Mouse (Mus musculus) kidney, embryonic 16.5 days (tissue): ENCODE data around the gene Lrwd1. TPM values are rescaled to one million over a fixed set of nuclear protein-coding genes. Genes with fewer than 3 reads are reported as not detected.
A peak's percentile ranks its signal among the peaks of the same experiment; 100 is the strongest.
"Not testable (repeated sequence)": the region's sequence is repeated elsewhere in the genome, so short reads cannot be mapped to it uniquely, and the experiment has no call there.

Experiments
- ATAC-seq: fragments of 200-750 bp; cut with Nextera tagmentation; 2 replicates; pipeline ENCODE4 v1.8.0; 2017; ENCODE audit warnings: moderate TSS enrichment; ENCODE audit not compliant: low FRiP score, low TSS enrichment
- H3K27ac ChIP-seq: fragments of 300-500 bp; sonication (generic); 2 replicates; pipeline ENCODE4 v1.5.1; 2014; ENCODE audit warnings: low read length
- H3K27me3 ChIP-seq: fragments of 300-500 bp; sonication (generic); 2 replicates; pipeline ENCODE4 v1.6.1; 2014; ENCODE audit warnings: low read length, control low read depth, mixed read lengths; ENCODE audit not compliant: insufficient read depth
- H3K36me3 ChIP-seq: fragments of 300-500 bp; sonication (generic); 2 replicates; pipeline ENCODE4 v1.6.1; 2014; ENCODE audit warnings: low read length, control low read depth, mixed read lengths; ENCODE audit not compliant: insufficient read depth
- H3K4me1 ChIP-seq: fragments of 300-500 bp; sonication (generic); 2 replicates; pipeline ENCODE4 v1.6.1; 2014; ENCODE audit warnings: low read length, control low read depth, mixed read lengths; ENCODE audit not compliant: insufficient read depth
- H3K4me2 ChIP-seq: fragments of 300-500 bp; sonication (generic); replicated peaks from 2 replicates; pipeline ENCODE4 v1.6.1; 2014; ENCODE audit warnings: low read depth, low read length
- H3K4me3 ChIP-seq: fragments of 300-500 bp; sonication (generic); 2 replicates; pipeline ENCODE4 v1.5.1; 2014; ENCODE audit warnings: mild to moderate bottlenecking, low read length
- H3K9ac ChIP-seq: fragments of 300-500 bp; sonication (generic); replicated peaks from 2 replicates; pipeline ENCODE4 v1.6.1; 2014; ENCODE audit warnings: low read length
- H3K9me3 ChIP-seq: fragments of 300-500 bp; sonication (generic); 2 replicates; pipeline ENCODE4 v1.6.1; 2016; ENCODE audit warnings: low read length, control low read depth
- WGBS: fragments of 180-500 bp; shearing (Covaris S2); extraction: QIAGEN DNeasy Blood & Tissue Kit; methylation state at CpG from one replicate; pipeline ENCODE4 v1.1.7; 2014; 5-methylcytosine and 5-hydroxymethylcytosine counted together
- polyA plus RNA-seq: library from polyadenylated mRNA; unstranded; fragments of >200 nt; fragmentation: Nextera tagmentation; extraction: Ambion mirVana; gene quantifications from 2 replicates; pipeline ENCODE4 v1.2.1, GENCODE M21; 2015

Gene Lrwd1
- polyA plus RNA-seq, 1 experiment from 2014 or later, result 40.2 TPM

DNA sequence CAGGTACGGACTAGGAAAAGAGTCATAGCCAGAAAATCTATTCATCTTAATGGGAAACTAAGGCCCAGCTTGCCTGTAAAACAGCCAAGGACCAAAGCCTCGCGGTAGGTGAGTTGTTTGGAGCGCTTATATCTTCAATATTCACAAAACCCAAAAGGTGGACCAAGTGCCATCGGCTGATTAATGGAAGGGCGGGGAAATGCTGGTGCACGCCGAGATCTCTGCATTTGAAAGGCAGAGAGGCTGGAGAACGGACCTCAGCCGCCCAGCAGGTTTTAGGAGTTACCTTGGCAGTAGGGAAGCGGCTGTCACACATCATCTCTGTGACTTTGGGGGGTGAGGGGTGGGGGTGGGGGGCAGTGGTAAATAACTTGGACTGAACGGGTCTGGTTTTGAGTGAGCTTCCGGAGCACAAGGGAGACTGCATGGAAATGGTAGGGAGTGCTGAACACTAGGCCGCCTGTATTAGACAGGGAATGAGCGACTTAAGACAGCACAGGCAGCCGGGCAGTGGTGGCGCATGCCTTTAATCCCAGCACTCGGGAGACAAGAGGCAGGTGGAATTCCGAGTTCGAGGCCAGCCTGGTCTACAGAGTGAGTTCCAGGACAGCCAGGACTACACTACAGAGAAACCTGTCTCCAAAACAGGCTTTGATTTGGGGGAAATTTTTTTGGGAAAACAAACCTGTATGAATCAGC lies 567 bp upstream of the Lrwd1 start:
- Histone ChIP-seq H3K27me3 (no peaks in the 10 kb centered on the region), H3K36me3 (peaks cover 24% of the 10 kb centered on the region), H3K9ac (peak overlapping the region; percentile 84), H3K9me3 (no peaks in the 10 kb centered on the region), H3K4me1 (peaks cover 16% of the 10 kb centered on the region), H3K27ac (peak overlapping the region; percentile 77), H3K4me2 (peak overlapping the region; percentile 77), H3K4me3 (peak overlapping the region; percentile 91)
- ATAC-seq, result peak; percentile 29; the same call in 1 of the 2 replicates
- WGBS, result 5% methylated on average over 20 of the region's 20 CpGs

DNA sequence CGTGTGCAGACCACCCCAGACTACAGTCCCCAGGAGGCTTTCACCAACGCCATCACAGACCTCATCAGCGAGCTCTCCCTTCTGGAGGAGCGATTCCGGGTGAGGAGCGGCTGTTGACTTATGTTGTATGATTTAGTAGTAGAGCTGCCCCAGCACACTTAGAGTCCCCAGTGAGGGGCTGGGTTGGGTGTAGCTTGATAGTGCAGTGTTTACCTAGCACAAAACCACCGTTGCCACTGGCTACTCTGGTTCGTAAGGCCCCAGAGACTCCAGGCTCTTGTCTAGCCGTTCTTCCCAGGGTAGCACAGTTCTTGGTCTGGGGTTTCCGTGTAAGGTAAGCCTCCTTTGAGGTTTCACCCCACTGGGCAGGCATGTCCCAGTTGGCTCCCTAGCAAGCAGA lies 13.7 kb downstream of the Lrwd1 start:
- Histone ChIP-seq H3K27me3 (no peaks in the 10 kb centered on the region), H3K4me2 (no peak overlapping the region), H3K9ac (no peak overlapping the region), H3K36me3 (peaks cover 62% of the 10 kb centered on the region), H3K27ac (no peak overlapping the region), H3K4me3 (no peak overlapping the region), H3K9me3 (no peaks in the 10 kb centered on the region), H3K4me1 (peaks cover 11% of the 10 kb centered on the region)
- ATAC-seq, result no peak
- WGBS, result 84% methylated on average over 10 of the region's 10 CpGs

DNA sequence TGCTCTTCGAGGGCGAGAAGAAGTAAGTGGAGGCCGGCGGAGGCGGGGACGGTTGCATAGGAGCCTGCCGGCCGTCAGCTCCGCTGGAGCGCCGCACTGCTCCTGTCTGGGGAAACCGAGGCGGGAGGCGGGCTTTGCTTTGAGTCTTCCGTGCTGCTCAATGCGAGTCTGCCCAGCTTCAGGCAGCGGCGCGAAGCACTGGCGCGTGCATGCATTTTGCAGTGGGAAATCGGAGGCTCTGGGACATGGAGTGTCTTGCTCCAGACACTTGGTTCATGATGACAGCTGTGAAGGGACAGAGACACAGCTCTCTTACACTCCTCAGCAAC lies 19.1 kb downstream of the Lrwd1 start:
- H3K9ac ChIP-seq, result peak overlapping the region; percentile 88
- peak; percentile 62 for ATAC-seq
- H3K27ac ChIP-seq, result 0 out of 2 replicates have a peak overlapping the region, but pooled peaks have one; percentile 58
- peaks cover 20% of the 10 kb centered on the region for H3K4me1 ChIP-seq
- no peaks in the 10 kb centered on the region for H3K9me3 ChIP-seq
- peaks cover 22% of the 10 kb centered on the region for H3K36me3 ChIP-seq
- H3K4me2 ChIP-seq, result peak overlapping the region; percentile 90
- WGBS, result under 1% methylated on average over 22 of the region's 22 CpGs
- H3K27me3 ChIP-seq, result no peaks in the 10 kb centered on the region
- peak overlapping the region; percentile 99 for H3K4me3 ChIP-seq

DNA sequence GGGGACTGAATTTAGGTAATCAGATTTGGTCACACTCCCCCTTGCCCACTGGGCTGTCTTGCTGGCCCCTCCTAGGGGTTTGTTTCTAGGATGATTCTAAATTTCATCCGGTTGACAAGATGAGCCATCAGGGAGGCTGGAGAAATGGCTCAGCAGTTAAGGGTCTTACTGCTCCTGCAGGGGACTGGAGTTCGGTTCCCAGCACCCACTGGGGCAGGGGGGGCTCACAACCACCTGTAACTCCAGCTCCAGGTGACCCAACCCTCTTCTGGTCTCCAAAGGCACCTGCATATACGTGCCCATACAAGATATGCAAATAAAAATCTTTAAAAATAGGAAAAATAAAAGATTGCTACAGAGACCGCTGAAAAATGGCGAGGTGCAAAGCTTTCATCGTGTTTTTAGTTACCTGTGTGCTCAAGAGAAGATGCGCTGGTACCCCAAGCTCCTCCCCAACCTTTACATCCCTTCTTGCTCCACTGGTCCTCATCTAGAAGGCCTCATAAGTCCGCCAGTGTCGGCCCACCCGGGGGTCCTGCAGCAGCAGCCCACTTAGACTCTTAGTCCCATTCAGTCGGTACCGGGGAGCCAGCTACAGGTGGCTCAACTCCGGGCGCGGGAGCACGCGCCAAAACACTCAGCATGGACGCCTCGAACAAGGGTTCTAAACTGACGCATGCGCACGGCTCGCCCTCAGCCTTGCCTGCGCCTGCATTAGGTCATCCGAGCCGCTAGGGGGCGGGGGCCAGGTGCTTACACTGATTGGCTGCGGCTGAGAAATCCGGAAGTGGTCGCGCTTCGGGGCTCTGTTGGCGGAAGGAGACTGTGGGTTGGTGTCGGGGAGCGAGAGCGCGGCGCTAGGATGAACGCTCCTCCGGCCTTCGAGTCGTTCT lies 19.7 kb downstream of the Lrwd1 start, which contains the start of gene Polr2j:
Gene Polr2j, plus strand, starts transcription at position 741 of the 893 bp plus-strand sequence.
- peaks cover 20% of the 10 kb centered on the region for H3K4me1 ChIP-seq
- H3K9me3 ChIP-seq, result no peaks in the 10 kb centered on the region
- 2% methylated on average over 42 of the region's 42 CpGs for WGBS
- H3K27me3 ChIP-seq, result no peaks in the 10 kb centered on the region
- peak within 1 kb of the TSS; percentile 99 for H3K4me3 ChIP-seq
- H3K4me2 ChIP-seq, result peak within 1 kb of the TSS; percentile 90
- peaks cover 15% of the 10 kb centered on the region for H3K36me3 ChIP-seq
- ATAC-seq, result peak; percentile 97
- peak within 1 kb of the TSS; percentile 88 for H3K9ac ChIP-seq
- H3K27ac ChIP-seq, result 0 out of 2 replicates have a peak within 1 kb of the TSS, but pooled peaks have one; percentile 58

DNA sequence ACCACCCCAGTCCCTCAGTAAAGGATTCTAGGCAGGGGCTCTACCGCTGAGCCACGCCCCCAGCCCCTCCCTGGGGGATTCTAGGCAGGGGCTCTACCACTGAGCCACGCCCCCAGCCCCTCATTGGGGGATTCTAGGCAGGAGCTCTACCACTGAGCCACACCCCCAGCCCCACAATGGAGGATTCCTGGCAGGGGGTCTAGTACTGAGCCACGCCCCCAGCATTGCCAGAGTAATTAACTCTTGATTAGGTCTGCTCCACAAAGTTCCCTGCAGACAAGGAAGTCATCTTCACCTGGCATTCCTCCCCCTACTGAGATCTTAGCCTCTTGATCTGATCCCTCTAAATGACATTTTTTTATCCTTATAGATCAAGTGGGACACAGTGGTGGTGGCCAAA lies 22.3 kb downstream of the Lrwd1 start:
- ATAC-seq, H3K27me3 ChIP-seq, H3K9me3 ChIP-seq, H3K36me3 ChIP-seq, H3K9ac ChIP-seq, H3K4me2 ChIP-seq, H3K27ac ChIP-seq, H3K4me3 ChIP-seq: not testable (repeated sequence)
- peaks cover 20% of the 10 kb centered on the region for H3K4me1 ChIP-seq
- WGBS, result 27% methylated on average over 3 of the region's 4 CpGs

DNA sequence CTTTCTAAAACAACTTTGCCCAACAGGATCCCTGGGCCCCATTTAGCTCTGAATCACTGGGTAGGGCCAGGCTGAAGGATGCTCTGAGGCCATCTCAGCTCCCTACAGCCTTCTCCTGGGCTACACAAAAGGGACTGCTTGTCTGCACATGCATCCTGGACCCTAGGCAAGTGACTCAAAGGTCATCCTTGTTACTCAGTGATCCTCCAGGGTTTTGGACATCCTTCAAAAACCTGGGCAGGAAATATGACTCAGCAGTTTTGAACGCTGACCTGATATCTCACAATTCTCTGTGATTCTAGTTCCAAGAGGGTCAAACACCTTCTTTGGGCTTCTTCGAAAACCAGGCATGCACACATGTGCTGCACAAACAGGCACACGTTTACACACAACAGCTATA lies 26.8 kb downstream of the Lrwd1 start:
- no peak overlapping the region for H3K9ac ChIP-seq
- no peak overlapping the region for H3K27ac ChIP-seq
- ATAC-seq, result no peak
- H3K9me3 ChIP-seq, result peaks cover 4% of the 10 kb centered on the region; the same call in 1 of the 2 replicates
- 0 out of 2 replicates have a peak, but pooled peaks cover 5% of the 10 kb centered on the region for H3K36me3 ChIP-seq
- H3K4me2 ChIP-seq, result no peak overlapping the region
- 74% methylated on average over 3 of the region's 3 CpGs for WGBS
- no peak overlapping the region for H3K4me3 ChIP-seq
- no peaks in the 10 kb centered on the region for H3K27me3 ChIP-seq
- no peaks in the 10 kb centered on the region for H3K4me1 ChIP-seq

DNA sequence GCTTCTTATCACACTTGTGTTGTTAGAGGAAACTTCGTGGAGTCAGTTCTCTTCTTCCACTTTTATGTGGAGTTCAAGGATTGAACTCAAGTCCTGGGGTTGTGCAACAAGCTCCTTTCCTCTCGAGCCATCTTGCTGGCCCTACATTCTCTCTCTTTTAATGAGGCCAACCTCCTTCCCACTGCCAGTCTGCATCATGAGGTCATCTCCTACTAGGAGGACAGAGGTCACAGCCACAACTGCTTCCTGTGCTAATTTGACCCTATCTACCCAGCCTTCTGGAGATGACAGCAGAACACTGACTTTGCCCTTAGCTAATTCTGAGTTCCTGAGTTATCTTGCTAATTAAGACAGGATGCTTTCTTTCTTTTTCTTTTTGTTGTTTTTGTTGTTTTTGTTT lies 27.4 kb downstream of the Lrwd1 start:
- Histone ChIP-seq H3K4me1 (no peaks in the 10 kb centered on the region), H3K4me3 (no peak overlapping the region), H3K27me3 (no peaks in the 10 kb centered on the region), H3K9ac (no peak overlapping the region), H3K36me3 (0 out of 2 replicates have a peak, but pooled peaks cover 6% of the 10 kb centered on the region), H3K4me2 (no peak overlapping the region), H3K9me3 (peaks cover 4% of the 10 kb centered on the region; the same call in 1 of the 2 replicates), H3K27ac (no peak overlapping the region)
- 34% methylated on average over 2 of the region's 2 CpGs for WGBS
- ATAC-seq, result no peak

DNA sequence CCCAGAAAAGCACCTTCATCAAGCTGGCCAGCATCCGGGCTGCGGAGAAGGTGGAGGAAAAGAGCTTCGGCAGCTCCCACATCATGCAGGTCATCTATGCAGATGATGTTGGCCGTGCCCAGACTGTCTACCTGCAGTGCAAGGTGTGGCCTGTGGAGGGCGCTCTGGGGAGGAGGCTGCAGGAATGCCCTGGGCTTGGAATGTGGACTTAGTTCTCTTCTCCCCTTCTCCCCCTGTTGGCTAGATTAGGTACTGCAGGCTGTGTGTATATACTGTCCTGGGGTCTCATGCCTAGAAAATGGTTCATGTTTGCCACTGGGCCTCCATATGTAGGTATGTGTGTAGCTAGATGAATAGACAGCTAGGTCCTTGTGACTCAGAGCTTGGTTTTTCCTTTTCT lies 31.4 kb downstream of the Lrwd1 start:
- no peak for ATAC-seq
- Histone ChIP-seq H3K4me2 (no peak overlapping the region), H3K4me1 (0 out of 2 replicates have a peak, but pooled peaks cover 4% of the 10 kb centered on the region), H3K9ac (no peak overlapping the region), H3K27me3 (no peaks in the 10 kb centered on the region), H3K36me3 (0 out of 2 replicates have a peak, but pooled peaks cover 6% of the 10 kb centered on the region), H3K27ac (no peak overlapping the region), H3K9me3 (peaks cover 4% of the 10 kb centered on the region; the same call in 1 of the 2 replicates), H3K4me3 (no peak overlapping the region)
- WGBS, result 92% methylated on average over 5 of the region's 5 CpGs

DNA sequence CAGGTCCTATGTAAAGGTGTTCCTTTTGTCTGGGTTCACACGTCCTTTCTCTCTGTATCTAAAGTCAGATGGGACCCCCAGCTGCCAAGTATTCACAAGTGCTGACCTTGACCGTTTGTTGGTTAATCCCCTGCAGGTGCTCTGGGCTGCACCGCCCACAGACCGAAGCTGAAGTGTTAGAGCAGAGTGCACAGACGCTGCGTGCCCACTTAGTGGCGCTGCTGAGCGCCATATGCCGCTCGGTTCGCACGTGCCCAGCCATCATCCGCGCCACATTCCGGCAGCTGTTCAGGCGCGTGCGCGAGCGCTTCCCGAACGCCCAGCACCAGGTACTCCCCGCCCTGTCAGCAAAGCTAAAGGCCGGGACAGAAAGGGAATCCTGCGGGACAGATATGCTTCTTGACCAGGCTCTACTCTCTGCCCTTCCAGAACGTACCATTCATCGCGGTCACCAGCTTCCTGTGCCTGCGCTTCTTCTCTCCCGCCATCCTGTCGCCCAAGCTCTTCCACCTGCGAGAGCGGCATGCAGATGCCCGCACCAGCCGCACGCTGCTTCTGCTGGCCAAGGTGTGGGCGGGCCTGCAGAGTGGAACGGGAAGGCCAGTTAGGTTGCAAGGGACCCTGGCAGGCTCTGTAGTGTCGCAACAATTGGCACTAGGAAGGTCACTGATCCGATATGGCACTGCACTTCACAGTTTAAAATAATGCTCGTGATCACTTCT lies 33.6 kb downstream of the Lrwd1 start:
- Histone ChIP-seq H3K4me1 (0 out of 2 replicates have a peak, but pooled peaks cover 4% of the 10 kb centered on the region), H3K36me3 (0 out of 2 replicates have a peak, but pooled peaks cover 6% of the 10 kb centered on the region), H3K9me3 (peaks cover 4% of the 10 kb centered on the region; the same call in 1 of the 2 replicates), H3K27me3 (no peaks in the 10 kb centered on the region), H3K4me3 (peak overlapping the region; percentile 36), H3K4me2 (peak overlapping the region; percentile 73), H3K27ac (no peak overlapping the region), H3K9ac (peak overlapping the region; percentile 60)
- 7% methylated on average over 41 of the region's 41 CpGs for WGBS
- peak; percentile 83 for ATAC-seq
